Mouse (Mus musculus): ENCODE measurements around the gene Dcaf11. TPM values are rescaled to one million over a fixed set of nuclear protein-coding genes. Genes with fewer than 3 reads are reported as not detected.

Gene Dcaf11
- polyA plus RNA-seq, 1 experiment, result 143 TPM

DNA sequence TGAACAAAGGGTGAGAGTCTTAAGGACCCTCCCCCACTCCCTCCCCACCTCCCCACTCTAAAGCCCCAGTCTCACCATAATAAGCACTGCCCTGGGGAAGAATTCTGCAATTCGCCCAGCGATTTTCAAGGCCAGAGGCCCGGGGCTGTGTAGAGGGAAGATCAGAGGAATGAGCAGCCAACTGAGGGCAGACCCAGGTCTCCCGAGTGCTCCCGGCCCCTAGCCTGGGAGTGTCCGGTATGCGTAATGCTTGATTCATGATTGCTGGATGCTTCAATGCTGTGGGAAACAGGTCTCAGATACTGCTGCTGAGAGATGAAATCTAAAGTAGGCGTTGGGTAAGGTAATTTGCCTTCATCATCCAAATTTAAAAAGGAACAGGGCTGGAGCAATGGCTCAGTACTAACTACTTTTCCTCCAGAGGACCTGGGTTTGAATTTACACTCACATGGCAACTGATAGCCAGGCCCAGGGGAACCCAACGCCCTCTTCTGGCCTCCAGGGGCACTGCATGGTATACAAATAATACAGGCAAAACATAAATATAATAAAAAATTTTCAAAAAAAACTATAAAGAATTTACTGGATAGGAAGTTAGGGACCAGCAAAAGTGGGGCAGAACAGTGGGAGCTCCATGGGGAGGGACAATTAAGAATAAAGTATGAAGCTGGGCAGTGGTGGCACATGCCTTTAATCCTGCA lies 22.3 kb downstream of the Dcaf11 start:
- Histone ChIP-seq H3K27me3 (ENCODE audit: control insufficient read depth, insufficient read depth, low read length) (no peaks in the 10 kb centered on the region), H3K4me1 (ENCODE audit: control insufficient read depth, insufficient read depth, insufficient read length, low read length) (no peaks in the 10 kb centered on the region; the same call in 1 of the 2 replicates), H3K4me3 (ENCODE audit: low read depth, low read length) (no peak overlapping the region), H3K36me3 (ENCODE audit: control insufficient read depth, insufficient read depth, low read length) (peaks cover 32% of the 10 kb centered on the region), H3K27ac (ENCODE audit: insufficient read depth, low read depth, low read length) (no peak overlapping the region)
- TF ChIP-seq CTCF (IDR thresholded peaks at IDR 0.05; ENCODE audit: extremely low read depth, insufficient read length, insufficient replicate concordance, low read depth, low read length) (peak; percentile 72; the same call in 1 of the 2 replicates), POLR2A (IDR thresholded peaks at IDR 0.05; ENCODE audit: low read depth, low read length) (no peak)
- 66% methylated on average over 9 of the region's 9 CpGs for WGBS

DNA sequence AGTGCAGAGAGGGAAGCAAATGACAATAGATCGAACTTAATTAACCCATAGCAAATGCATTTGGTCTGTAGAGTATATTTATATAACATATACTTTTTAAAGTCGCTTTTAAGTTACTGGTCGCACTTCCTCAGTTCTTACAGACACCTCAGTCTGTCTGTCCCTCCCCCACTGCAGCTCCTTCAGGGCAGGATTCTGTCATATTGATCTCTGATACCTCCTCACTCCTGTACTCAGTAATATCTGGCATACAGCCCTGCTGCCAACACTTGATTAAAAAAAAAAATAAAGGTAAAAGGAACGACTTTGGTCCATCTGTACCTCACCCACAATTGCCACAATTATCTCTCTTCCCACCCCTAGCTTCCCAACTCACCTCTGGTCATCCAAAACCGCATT lies 24.5 kb downstream of the Dcaf11 start:
- WGBS, result 37% methylated on average over 5 of the region's 5 CpGs

DNA sequence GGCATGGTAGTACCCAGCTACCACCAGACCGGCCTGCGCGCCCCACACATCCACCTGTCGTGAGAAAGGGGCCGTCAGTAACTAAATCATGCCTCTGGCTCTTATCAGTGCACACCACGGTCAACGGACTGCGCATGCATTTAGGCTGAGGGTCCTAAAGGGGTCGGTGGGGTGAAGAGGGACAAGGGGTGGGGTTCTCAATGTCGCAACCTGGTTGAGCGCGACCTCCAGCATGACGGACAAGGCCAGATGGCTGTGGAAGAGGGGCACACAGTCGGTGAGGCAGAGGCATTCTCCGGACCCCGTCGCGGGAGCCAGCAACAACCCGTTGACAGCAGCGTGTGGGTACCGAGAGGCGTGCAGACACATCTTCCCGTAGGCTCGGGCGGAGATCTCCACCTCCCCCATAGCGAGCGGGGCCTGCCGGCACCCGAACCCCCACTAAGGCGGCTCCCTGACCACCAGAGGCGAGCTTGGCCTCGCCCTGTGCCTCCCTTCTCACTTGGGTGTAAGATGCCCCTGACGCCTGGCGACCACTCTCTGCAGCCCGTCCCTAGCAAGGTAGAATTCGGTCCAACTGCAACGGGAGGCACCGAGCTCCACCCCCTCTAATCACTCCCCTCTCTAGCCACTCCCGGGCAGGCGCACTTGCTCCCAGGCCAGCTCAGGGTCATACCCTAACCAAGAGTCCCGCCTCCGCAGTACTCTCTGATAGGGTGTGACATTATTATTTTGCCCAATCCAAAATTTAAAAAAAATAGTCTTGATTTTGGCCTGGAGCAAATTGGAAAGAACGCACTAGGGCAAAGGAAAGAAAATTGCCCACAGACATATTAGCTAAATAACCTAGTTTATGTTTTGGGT lies 25.1 kb downstream of the Dcaf11 start, which contains the start of gene Emc9:
TSS of gene Emc9 (minus strand) at position 601 of the 864 bp plus-strand sequence.
- TF ChIP-seq CTCF (IDR thresholded peaks at IDR 0.05; ENCODE audit: extremely low read depth, insufficient read length, insufficient replicate concordance, low read depth, low read length) (no peak), POLR2A (IDR thresholded peaks at IDR 0.05; ENCODE audit: low read depth, low read length) (no peak)
- Histone ChIP-seq H3K4me3 (ENCODE audit: low read depth, low read length) (peak within 1 kb of the TSS; percentile 70), H3K27ac (ENCODE audit: insufficient read depth, low read depth, low read length) (peak within 1 kb of the TSS; percentile 93), H3K4me1 (ENCODE audit: control insufficient read depth, insufficient read depth, insufficient read length, low read length) (peaks cover 3% of the 10 kb centered on the region; the same call in 1 of the 2 replicates), H3K27me3 (ENCODE audit: control insufficient read depth, insufficient read depth, low read length) (no peaks in the 10 kb centered on the region), H3K36me3 (ENCODE audit: control insufficient read depth, insufficient read depth, low read length) (peaks cover 41% of the 10 kb centered on the region)
- WGBS, result 3% methylated on average over 43 of the region's 43 CpGs

More for the DNA sequence above, 24.5 kb downstream of the Dcaf11 start:
- no peak for TF ChIP-seq POLR2A (IDR thresholded peaks at IDR 0.05; ENCODE audit: low read depth, low read length)
- no peak for TF ChIP-seq CTCF (IDR thresholded peaks at IDR 0.05; ENCODE audit: extremely low read depth, insufficient read length, insufficient replicate concordance, low read depth, low read length)
- peaks cover under 1% of the 10 kb centered on the region; the same call in 1 of the 2 replicates for H3K4me1 ChIP-seq (ENCODE audit: control insufficient read depth, insufficient read depth, insufficient read length, low read length)
- H3K27me3 ChIP-seq (ENCODE audit: control insufficient read depth, insufficient read depth, low read length), result no peaks in the 10 kb centered on the region
- no peak overlapping the region for H3K27ac ChIP-seq (ENCODE audit: insufficient read depth, low read depth, low read length)
- H3K4me3 ChIP-seq (ENCODE audit: low read depth, low read length), result peak overlapping the region; percentile 70
- peaks cover 46% of the 10 kb centered on the region for H3K36me3 ChIP-seq (ENCODE audit: control insufficient read depth, insufficient read depth, low read length)

DNA sequence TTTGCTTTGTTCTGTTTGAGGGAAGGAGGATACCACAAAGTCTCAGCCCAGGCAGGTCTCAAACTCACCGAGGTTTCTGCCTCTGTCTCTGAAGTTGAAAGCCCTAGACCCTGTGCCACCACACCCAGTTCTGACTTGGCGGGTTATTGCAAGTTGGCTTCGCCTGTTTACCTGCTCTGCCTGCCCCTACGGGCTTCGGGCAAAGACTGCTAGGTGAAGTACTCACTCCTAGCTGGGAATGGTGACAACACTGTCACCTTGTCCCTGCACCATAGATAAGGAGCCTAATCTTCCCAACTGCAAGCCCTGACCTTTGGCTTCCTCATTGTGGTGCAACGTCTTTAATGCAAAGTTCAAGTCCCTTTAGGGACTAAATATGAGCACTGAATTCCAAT lies 25.8 kb downstream of the Dcaf11 start:
- Histone ChIP-seq H3K36me3 (ENCODE audit: control insufficient read depth, insufficient read depth, low read length) (peaks cover 35% of the 10 kb centered on the region), H3K27me3 (ENCODE audit: control insufficient read depth, insufficient read depth, low read length) (no peaks in the 10 kb centered on the region), H3K4me1 (ENCODE audit: control insufficient read depth, insufficient read depth, insufficient read length, low read length) (peaks cover 3% of the 10 kb centered on the region; the same call in 1 of the 2 replicates), H3K4me3 (ENCODE audit: low read depth, low read length) (peak overlapping the region; percentile 26; the same call in 1 of the 2 replicates), H3K27ac (ENCODE audit: insufficient read depth, low read depth, low read length) (peak overlapping the region; percentile 93)
- 19% methylated on average over 6 of the region's 6 CpGs for WGBS
- TF ChIP-seq CTCF (IDR thresholded peaks at IDR 0.05; ENCODE audit: extremely low read depth, insufficient read length, insufficient replicate concordance, low read depth, low read length), result no peak
- TF ChIP-seq POLR2A (IDR thresholded peaks at IDR 0.05; ENCODE audit: low read depth, low read length), result peak; percentile 29; the same call in 1 of the 2 replicates

DNA sequence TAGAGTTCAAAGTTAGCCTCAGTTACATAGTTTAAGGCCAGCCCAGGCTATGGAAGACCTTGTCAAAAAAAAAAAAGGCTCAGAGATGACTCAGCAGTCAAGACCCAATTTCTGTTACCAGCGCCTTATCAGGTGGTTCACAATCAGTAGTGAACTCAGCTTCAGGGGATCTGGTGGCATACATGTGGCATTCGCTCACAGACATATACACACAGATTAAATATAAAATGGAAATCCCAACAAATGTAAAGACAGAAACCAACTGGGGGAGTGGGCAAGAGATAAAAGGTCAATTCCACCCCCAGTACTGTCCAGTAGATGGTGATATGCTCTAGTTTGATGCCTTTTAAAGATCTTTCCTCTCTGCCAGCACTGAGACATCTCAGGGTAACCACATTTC lies 26.3 kb downstream of the Dcaf11 start:
- Histone ChIP-seq H3K27ac (ENCODE audit: insufficient read depth, low read depth, low read length) (peak overlapping the region; percentile 93), H3K4me1 (ENCODE audit: control insufficient read depth, insufficient read depth, insufficient read length, low read length) (peaks cover 3% of the 10 kb centered on the region; the same call in 1 of the 2 replicates), H3K27me3 (ENCODE audit: control insufficient read depth, insufficient read depth, low read length) (no peaks in the 10 kb centered on the region), H3K4me3 (ENCODE audit: low read depth, low read length) (no peak overlapping the region), H3K36me3 (ENCODE audit: control insufficient read depth, insufficient read depth, low read length) (peaks cover 29% of the 10 kb centered on the region)
- WGBS, result 47% methylated on average over 2 of the region's 2 CpGs
- TF ChIP-seq POLR2A (IDR thresholded peaks at IDR 0.05; ENCODE audit: low read depth, low read length) (no peak), CTCF (IDR thresholded peaks at IDR 0.05; ENCODE audit: extremely low read depth, insufficient read length, insufficient replicate concordance, low read depth, low read length) (no peak)

DNA sequence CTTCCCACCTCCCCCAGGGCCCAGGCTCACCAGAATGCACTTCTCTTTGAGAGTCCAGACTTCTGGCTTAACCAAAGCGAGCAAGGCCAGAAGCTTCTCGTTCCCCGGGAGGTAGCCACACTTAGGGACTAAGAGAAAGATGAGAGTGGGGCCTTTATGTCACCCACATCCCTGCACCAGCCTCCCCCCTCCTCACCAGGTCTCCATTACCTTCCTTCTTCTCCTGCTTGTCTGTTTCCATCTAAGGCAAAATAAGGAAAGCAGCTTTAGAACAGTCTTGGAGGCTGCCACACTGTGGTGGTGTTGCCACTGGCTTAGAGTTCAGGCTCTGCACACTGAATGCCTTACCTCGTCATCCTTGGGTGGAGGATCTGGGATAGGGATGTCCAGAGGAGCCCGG lies 29.5 kb downstream of the Dcaf11 start:
- Histone ChIP-seq H3K27ac (ENCODE audit: insufficient read depth, low read depth, low read length) (no peak overlapping the region), H3K27me3 (ENCODE audit: control insufficient read depth, insufficient read depth, low read length) (no peaks in the 10 kb centered on the region)
- 90% methylated on average over 5 of the region's 5 CpGs for WGBS

More for the DNA sequence above, 29.5 kb downstream of the Dcaf11 start:
- peaks cover 21% of the 10 kb centered on the region for H3K36me3 ChIP-seq (ENCODE audit: control insufficient read depth, insufficient read depth, low read length)
- peaks cover 6% of the 10 kb centered on the region for H3K4me1 ChIP-seq (ENCODE audit: control insufficient read depth, insufficient read depth, insufficient read length, low read length)
- H3K4me3 ChIP-seq (ENCODE audit: low read depth, low read length), result peak overlapping the region; percentile 48
- TF ChIP-seq POLR2A (IDR thresholded peaks at IDR 0.05; ENCODE audit: low read depth, low read length), result no peak
- no peak for TF ChIP-seq CTCF (IDR thresholded peaks at IDR 0.05; ENCODE audit: extremely low read depth, insufficient read length, insufficient replicate concordance, low read depth, low read length)

Data from small intestine, adult 2 months (tissue).